Mouse (Mus musculus) lung, adult 18-20 months (tissue): Measurements from ENCODE around the gene Smim7.

ENCODE experiments used
- DNase-seq, 2 experiments: peaks; one replicate each; pipeline ENCODE4 v3.0.0; 2022; ENCODE audit warnings: mixed read lengths in 2 of 2

Gene Smim7

DNA sequence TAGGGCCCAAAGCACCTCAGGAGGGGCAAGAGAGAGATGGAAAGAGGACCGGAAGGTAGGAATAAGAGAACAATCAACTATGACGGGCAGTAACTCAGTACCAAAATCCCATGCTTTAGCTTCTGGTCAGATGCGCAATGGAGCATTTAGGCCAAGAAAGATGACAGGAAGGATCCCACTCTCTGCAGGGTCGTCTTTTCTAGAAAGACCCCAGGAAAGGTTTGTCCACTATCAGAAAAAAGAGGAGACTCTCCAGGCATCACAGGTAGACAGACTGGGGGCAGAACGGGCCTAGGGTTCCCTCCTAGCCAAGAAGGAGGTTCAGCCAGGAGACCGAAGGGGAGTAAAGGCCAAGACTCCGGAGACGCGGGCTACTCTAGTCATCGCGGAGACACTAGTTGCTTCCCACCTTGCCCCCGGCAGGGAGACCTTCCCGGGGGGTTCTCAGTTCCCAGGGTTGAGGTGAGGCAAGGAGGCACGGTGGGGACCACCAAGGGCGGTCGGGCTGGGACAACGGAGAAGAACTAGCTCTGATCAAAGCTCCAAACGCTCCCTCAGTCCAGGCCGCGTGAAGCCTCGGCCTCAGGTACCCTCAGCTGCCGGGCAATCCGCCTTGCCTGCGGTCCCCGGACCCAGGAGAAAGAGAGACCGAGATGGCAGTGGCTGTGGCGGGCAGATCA, 23.6 kb downstream of the Smim7 start:
- peak in 1 of 2 experiments; percentile 15 for DNase-seq

DNA sequence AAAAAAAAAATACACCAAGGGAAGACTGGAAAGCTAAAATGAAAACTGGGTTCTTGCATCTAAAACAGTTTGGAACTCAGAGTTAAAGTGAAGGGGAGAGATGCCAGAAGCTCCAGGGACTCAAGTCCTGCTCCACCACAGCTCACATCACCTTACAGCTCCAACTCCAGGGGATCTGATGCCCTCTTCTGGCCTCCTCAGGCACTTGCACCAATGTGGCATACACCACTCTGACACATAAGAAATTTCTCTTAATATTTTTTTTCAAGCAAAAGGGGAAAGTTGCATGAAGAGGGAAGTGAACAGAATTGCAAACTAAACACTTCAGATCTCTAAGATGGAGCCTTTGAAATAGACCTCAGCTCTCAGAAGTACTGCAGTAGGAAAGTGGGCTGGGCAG, 31.7 kb downstream of the Smim7 start:
- DNase-seq = no peak

DNA sequence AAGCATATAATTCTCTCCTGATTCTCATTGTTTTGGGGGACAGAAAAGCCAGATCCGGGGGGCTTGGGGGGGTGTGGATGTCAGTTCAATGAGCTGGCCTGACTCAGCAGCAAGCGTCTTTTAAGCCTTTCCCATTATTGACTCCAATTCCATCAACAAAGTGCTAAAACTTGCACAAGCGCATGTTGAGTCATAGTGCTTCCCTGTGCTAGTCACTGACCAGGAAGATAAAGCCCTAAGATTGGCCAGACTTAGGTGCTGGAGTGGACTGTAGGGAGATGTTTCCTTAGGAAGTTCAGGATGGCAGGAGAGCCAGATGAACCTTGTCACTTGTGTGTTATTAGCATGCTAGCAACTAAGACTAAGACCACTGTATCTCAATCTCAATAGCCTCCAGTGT, 36.0 kb downstream of the Smim7 start:
- DNase-seq = no peak

DNA sequence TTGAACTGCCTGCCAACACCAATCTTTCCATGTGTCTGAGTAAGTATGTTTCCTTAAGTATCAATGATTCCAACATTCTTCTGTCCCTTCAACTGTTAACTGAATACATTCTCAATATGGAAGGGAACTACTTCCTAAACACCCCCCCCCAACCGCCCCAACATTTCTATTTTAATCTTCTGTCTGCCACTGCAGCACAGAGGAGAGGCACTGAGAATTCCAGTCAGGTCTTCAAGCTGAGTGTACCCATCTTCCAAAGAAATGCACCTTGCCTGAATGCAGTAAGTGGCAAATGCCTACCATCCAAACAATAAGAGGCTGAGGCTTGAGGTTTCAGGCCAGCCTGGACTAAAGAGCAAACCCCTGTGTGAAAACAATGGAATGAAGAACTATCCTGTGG, 38.8 kb downstream of the Smim7 start:
- DNase-seq = no peak

DNA sequence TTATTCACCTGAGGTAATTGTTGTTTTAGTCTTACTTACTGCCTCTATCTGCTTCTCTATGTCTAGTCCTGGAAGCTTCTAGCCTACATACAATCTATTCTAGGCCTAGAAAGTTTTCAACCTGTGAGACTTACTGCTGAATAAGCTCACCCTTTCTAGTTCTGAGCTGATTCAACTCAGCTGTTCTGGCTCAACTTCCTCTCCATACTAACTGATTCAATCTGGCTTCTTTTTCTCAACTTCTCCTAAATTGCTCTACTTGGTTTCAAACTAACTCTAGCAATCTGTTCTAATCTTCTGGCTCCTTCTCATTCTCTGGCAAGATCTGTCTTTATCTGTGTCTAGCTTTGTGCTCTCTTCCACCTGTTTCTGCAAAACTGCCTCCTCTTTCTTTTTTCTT, 49.0 kb downstream of the Smim7 start:
- DNase-seq = no peak

DNA sequence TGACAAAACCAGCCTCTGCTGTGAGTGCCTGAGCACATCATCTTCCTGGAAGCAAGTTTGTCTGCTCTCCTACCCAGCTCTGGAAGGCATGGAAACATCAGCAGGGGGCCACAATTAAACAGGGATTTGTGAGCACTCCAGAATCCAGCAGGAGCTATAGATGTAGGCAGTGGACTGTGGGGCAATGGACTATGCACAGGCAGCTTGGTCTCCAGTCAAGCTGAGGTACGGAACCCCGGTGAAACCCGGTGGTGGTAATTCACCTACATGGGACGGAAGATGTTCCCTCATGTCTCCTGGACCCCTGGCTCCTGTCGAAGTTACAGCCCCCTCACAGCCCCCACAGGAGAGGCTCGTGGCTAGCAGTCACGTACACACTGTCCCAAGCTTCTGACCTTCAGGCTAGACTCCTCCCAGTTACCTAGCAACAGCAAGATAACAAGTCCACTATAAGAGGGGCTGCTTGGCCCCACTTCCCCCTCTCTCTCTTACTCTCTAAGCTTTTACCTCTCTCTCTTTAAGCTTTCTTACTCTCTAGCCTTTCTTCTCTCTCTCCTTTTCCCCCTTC, 53.4 kb downstream of the Smim7 start:
- no peak for DNase-seq
